Mouse (Mus musculus) CD4-positive, CD25-positive, alpha-beta regulatory T cell, adult 4 months (primary cell): ENCODE results near the gene Pea15a. TPM values are rescaled to one million over a fixed set of nuclear protein-coding genes. Genes with fewer than 3 reads are reported as not detected.
A peak's percentile ranks its signal among the peaks of the same experiment; 100 is the strongest.
"Not testable (repeated sequence)": the region's sequence is repeated elsewhere in the genome, so short reads cannot be mapped to it uniquely, and the experiment has no call there.

Experiments used
- ATAC-seq: one replicate; pipeline ENCODE4 v1.8.0; 2017
- polyA plus RNA-seq, 2 experiments: library from polyadenylated mRNA; unstranded; fragments of 100-300 nt; shearing (Covaris generic); gene quantifications; one replicate each; pipeline ENCODE4 v1.2.1; 2017

The Pea15a gene
- polyA plus RNA-seq: 10 to 100 TPM; 55.4 to 76.7 TPM

DNA sequence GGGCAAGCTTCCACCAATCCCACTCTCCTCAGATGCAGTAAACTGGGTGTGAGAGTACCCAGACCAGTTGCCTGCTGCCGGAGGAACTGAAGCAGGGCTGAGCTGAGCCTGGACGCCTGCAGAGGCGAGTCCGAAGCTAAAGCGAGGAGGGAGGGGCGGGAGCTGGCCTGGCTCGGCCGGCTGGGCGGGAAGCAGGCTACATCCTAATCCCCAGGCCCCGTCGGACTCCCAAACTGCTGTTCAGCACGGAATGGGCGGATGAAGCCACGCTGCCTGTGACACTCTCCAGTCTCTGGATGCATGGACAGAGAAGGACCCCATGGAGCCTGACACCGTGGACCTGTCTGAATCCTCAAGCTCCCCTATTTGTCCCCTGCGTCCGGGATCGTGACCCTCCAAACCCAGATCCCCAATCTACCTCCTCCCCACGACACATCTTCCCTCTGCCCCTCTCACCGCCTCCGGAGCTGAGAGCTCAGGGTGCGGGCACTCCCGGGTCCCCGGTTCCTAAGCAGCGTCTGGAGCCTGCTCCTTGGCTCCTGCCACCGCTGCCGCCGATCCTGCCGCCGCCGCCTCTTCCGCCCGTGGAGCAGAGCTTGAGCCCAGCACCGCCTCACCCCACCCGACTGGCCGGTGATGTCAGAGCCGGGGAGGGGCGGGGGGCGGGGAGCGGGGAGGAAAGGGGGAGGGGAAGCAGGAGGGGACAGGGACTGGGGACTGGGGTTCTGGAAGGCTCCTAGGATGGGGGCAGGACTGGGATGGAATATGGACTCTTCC is at the start of gene Pea15a:
Gene Pea15a, minus strand, starts transcription at position 664 of the 777 bp plus-strand sequence.
- peak; percentile 69 for ATAC-seq

DNA sequence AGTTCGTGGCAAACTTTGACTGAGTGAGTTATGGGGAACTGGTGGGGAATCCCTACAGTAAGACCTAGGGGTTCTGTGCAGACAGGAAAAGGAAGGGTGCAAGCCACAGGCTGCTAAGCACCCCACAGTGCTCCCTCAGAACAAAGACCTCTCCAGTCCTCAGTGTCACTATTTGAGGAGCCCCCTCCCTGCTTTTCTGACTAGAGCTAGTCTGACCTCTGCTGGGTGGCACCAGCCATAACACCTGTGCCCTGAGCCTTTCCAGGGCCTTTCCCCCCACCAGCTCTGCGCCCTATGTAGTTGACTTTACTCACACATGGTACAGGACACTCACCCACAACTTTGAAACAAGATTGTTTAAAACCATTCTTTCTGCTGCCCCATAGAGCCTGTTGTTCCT is 41.1 kb upstream of the Pea15a start:
- peak; percentile 62 for ATAC-seq

DNA sequence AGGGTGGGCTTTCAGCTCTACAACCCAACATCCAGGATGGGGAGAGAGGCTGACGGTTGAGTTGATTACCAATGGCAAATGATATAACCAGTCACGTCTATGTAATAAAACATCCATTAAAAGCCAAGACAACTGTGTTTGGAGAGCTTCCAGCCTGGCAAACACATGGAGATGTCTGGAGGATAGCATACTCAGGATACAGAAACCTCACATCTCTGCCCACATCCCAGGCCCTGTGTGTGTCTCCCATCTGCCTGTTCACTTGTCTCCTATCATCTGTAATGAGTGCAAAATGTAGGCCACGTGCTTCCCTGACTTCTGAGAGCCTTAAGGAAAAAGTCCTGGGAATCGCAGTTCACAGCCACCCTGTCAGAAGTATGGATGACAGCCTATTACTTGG is 40.6 kb upstream of the Pea15a start:
- ATAC-seq: no peak

DNA sequence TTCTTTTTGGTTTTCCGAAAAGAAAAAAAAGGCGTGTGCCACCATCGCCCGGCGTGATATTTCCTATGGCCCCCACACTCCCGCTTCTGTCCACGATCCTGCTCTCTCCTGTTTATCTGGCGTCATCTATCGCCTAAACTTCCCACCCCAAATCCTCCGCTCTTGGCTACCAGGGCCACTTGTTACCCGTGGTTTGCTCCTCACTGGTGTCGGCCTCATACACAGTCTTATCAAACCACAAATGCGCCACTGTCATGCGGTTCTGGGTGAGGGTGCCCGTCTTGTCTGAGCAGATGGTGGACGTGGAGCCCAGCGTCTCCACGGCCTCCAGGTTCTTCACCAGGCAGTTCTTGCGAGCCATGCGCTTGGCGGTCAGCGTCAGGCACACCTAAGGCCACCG is 38.0 kb upstream of the Pea15a start:
- not testable (repeated sequence) for ATAC-seq

DNA sequence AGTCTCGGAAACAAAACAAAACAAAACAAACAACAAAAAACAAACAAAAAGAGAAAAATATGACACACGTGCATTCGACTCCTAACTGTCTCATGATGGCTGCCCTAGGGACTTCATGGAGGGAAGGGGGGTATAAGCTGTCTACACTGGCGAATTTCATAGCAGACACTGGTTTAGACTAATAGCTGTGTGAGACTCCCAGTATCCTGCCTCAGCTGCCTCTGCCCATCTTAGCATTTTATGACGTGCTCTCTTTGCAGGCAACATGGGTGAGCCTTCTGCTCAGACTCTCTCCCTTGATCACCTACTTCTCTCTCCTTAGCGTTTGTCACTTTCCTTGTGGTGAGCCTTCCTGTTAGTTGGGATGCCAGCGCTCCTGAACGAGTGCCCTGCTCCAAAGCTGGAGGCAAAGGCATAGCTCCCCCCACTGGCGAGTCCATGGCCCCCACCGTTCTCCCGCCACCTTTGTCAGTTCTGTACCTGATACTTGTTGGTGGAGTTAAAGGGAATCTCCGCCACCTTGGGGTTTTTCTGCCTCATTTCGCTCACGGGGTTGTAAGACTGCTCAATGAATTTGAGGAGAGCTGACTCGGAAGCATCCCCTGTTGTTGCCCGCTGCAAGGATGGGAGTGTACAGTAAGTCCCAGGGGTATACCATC is 37.1 kb upstream of the Pea15a start:
- no peak for ATAC-seq

DNA sequence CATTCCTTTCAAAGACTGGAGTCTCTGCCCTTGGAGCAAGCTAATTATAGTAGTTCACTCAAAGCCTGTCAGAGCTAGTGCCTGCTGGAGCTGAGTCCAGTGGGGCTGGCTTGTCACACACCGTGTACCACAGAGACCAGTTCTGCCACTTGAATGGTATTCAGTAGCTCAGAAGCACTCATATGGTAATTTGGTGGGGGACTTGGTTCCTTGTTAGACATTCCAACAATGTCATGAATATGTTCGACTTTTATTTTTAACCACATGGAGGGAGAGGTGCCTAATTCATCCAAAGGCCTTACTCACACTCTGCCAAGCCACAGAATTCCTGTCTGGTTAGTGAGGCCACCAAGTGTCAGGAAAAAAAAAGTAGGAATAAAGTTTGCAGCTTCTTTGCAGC is 35.8 kb upstream of the Pea15a start:
- ATAC-seq: no peak

DNA sequence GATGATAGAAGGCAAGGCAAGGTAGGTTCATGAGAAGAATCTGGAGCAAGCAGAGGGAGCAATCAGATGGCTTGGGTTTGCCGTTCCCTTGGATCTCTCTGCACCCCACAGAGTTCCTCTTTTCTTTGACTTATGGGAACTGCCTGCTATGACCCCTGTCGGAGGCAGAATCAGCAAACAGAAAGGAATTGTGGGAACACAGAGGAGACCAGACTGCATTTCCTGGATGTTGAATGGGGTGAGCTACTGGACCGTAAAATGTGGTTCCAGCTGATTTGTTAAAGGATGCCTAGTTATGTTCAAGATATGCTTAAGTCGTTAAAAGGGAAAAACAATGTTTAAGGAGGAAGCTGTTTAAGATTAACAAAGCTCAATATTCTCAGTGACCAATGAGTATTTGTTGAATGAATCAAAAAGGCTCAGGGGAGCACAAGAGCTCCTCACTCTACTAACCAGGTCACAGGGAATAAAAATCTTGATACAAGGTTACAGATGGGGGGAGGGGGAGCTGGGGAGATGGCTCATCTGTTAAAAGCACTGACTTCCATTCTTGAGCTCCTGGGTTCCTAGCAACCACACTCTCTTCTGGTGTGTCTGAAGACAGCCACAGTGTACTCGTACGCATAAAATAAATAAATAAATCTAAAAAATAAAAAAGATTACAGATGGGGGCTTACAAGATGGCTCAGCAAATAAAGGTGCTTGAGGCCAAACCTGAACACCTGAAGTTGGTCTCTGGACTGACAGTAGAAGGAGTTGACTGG is 34.5 kb upstream of the Pea15a start:
- no peak for ATAC-seq

DNA sequence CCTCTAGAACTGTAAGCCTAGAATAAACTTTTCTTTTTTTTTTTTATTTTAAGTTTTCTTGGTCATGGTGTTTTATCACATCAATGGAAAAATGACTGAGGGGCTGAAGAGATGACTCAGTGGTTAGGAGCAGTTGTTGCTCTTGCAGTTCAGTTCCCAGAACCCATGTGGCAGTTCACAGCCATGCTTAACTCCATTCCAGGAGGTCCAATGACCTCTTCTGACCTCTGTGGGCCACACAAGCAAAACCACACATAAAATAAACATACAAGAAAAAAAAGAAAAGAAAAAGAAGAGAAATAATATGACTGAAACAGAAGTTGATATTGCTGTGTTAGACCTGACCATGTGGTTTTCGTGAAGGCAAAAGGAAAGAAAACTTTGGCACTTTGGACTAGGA is 22.6 kb upstream of the Pea15a start:
- no peak for ATAC-seq

DNA sequence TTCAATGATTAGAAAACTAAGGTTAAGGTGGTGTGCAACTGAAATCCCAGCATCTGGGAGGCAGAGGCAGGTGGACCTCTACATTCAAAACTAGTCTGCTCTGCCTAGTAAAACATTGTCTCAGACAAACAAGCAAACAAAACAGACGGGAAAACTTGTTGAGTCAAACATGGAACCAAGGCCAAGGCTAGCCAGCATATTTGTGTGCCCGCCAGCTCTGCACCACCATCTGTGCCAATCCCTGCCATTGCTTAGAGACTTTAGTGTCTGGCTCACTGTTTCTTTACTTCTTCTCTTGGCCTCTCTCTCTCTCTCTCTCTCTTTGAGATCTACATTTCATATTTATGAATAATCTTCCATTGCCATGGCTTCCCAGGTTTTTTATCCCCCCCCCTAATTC is 21.6 kb upstream of the Pea15a start:
- ATAC-seq: no peak

DNA sequence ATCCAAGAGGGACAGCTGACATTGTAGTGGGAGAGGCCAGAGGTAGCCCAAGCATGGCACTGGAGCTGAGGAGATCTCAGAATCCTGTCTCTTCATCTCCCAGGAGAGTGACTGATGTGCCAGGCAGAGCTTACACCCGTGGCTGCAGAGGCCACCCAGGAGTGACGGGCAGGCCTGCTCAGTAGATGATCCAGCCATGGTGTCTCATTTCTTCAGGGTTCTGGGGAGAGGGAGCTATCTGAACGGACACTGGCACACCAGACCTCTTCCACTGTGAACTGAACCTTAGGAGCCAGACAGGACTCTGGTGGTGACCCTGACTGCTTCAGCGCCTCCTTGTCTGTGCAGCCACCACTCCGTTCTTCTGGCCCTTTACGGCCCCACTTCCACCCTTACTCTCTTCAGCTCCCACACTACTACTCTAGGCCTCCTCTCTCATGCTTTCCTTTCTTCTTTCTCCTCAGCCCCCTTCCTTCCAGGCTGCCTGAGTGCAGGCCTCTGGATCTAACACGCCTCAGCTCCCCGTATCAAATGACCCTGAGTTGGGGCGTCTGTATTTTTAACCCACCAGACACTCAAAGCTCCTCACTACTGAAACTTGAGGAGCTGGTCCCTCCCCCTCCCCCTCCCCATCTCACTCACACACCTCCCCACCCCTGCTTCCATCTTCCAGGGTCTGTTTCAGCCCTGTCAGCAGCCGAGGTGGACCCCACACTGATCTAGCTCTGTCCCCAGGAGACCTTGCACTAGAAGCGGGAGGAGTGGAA is 14.9 kb upstream of the Pea15a start:
- no peak for ATAC-seq

DNA sequence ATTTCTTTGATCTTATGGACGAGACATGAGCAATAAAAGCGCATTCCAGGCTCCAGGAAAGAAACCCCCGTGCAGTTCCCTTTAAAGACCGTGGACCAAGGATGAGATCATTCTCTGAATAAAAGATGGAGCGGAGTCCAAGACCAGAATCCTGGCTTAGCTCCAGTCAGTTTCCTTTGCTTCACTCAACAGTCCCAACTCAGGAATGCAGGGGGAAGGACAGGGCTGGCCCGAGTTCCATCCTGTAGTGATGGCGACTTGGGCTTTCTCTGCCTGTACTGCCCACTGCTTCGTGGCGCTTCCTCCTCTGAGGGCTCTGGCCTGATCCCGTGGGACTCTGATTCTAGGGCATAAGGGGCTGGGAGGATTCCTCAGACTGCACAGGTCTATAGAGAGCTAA is 13.8 kb upstream of the Pea15a start:
- no peak for ATAC-seq

DNA sequence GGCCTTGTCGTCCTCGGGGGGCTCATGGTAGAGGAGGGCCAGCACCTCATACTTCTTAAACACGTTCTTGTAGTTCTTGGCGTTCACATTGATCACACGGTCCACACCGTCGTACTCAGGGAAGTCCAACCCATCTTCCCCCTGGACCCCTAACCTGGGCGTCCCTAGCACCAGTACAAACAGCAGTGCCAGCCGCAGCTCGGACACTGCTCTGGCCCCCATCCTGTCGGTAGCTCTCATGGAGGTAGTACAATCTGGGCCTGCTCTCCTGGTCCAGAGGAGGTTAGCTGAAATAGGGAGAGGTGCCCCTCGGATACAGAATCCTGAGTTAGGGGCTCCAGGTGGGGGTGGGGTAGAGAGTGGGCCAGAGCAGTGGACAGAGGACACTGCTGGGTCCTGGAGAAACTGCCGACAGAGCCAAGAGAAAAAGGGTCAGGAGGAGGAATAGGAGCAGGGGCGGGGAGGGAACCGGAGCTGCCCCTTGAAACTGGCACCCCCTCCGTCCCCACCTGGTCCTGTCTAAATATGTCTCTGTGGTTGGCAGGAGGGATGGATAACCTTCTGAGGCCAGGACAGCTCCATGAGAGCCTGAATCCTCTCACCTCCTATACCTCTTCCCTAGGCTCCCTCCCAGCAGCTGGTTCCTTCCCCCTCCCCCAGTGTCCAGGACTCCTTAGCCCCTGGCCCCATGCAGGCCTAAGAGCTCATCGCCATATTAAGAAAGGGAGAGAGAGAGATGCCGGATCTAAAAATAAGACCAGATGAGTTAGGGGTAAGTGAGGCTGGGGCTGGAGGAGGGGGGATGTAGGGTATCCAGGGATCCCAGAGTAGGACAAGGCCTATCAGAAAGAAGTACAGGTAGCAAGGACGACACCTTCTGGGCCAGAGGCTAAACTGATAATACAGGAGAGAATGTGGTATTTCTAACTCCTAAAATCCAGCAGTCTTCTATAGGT is 13.1 kb upstream of the Pea15a start, which contains the start of gene Casq1:
Gene Casq1, minus strand, starts transcription at position 418 of the 956 bp plus-strand sequence.
- no peak for ATAC-seq

DNA sequence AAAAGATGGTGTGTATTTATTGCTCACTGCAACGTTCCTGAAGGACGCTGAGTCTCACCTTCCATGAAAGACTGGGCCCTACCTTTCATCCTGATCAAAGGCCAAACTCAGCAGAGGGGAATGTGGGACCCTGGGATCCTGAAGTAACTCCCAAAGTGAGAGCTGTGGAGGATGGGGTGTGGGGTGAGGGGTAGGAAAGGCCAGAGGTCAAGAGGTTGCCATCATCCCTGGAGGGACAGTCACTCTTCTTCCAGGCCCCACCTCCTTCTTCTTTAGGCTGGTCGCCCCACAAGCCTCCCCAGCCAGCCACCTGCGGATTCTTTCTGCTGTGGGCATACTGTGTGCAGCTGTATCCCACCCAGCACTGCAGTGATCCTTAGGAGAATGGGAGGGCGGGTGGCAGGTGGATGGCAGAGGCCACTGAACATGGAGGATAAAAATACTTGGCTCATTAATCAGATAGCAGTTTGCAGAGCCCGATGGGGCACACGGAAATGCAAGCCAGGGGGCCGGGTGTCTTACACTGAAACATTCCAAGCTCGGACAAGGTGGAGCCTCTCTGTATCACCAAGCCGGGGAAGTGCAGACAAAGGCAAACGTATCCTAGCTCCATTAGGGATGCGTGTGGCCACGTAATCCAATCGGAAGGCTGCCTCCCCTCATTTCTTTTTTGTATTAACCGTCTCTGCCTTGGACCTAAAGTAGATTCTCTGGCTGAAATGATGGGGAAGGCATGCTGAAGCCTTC is 11.7 kb upstream of the Pea15a start:
- no peak for ATAC-seq

DNA sequence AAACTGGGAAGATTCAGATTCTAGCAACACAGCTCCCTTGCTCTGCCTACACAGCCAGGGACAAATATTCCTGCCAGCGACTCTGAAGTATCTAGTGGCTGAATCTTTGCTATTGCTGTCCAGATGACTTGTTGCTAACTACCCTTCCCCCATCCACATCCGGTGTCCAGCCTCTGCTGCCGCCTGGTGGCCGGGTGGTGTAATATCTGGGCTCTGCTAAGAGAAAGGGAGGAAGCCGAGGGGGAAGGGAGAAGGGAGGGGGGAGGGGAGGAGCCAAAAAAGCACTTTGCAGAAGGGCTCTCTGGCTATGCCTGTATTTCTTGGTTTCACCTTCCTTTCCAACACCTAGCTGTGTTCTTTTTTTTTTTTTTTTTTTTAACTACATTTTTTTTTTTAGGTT is 10.5 kb upstream of the Pea15a start:
- peak; percentile 96 for ATAC-seq

DNA sequence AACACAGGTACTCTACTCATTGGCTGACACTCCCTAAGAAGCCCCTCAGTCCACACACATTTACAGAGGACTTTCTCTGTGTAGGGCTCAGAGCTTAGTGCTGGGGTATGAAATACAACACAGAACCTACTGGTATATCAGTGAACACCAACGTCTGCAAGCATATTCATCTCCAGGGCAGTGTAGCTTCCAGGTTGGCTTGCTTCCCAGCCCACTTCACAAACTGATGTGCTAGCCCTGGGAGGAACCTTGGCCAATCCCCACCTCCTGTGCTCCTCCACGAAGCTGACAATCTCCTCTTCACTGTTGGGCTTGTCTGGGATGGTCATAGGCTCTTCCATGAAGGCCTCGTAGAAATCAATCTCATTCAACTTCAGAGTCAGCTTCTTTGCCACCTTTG is 8.1 kb upstream of the Pea15a start:
- ATAC-seq: no peak

DNA sequence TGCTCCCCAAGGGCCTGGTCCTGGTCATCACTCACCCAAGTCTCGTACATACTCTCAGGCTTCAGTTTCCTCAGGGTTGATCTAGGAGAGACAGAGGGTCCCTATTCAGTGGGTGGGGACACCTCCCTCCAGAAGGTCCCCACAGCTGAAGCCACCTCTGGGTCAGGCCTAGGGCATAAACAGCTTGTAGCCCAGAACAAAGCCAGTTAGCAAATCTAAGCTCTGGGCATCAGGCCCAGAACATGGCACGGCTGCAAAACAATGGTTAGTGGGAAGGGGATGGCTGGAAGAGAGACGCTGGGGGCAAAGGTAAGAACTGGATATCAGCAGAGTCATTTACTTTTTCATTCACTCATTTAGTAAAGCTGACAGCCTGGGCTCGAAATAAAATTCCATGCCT is 7.2 kb upstream of the Pea15a start:
- ATAC-seq: no peak

DNA sequence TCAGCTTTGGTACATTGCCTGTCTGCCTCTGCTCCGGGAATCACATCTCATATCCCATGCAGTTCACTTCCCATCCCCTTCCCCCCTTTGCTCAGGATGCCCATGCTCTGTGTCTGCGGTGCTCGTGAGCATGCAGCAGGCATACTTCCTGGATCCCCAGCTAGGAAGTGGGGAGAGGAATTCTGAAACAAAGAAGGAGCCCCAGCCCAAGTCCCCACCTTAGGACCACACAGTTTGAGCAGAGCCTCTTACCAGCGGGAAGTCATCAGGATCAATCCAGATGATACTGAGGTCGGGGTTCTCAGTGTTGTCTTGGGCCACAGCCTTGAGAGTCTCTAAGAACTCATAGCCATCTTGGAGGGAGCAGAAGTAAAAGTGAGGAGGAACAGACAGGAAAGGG is 6.2 kb upstream of the Pea15a start:
- no peak for ATAC-seq

DNA sequence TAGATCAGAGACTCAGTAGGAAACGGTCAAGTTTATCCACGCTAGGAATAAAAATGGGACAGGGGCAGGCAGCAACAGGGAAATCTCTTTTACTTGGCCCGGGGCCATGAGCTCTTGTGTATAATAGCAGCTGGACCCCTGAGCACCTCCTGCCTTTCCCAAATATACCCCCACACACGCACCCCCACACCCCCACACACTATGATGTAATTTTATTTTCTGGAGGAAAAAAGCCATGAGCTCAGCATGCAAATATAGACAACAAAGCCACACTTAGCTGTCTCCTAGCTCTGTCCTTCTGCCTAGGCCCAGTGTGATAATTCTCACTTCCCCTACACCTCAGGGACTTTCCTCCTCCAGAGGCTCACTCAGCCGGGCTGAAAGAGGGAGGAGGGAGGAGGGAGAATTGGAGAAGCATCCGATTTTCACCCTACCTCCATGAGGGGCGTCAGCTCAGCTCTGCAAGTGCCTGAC is 544 bp upstream of the Pea15a start:
- ATAC-seq: no peak

DNA sequence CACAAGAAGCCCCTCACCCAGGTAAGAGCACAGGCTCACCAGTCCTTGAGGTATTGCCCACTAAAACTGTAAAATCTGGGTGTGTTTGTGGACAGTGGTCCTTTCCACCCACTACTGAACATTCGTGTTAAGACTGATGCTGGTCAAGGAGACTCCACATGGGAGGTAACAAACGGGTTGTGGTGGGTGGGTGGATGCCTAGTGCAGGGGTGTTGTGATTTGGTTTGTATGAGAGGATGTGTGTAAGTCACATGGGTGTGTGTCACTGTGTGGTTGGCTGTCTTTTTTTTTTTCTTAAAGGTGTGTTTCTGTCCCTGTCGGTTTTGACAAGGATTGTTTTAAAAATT is 890 bp downstream of the Pea15a start:
- ATAC-seq: peak; percentile 87

DNA sequence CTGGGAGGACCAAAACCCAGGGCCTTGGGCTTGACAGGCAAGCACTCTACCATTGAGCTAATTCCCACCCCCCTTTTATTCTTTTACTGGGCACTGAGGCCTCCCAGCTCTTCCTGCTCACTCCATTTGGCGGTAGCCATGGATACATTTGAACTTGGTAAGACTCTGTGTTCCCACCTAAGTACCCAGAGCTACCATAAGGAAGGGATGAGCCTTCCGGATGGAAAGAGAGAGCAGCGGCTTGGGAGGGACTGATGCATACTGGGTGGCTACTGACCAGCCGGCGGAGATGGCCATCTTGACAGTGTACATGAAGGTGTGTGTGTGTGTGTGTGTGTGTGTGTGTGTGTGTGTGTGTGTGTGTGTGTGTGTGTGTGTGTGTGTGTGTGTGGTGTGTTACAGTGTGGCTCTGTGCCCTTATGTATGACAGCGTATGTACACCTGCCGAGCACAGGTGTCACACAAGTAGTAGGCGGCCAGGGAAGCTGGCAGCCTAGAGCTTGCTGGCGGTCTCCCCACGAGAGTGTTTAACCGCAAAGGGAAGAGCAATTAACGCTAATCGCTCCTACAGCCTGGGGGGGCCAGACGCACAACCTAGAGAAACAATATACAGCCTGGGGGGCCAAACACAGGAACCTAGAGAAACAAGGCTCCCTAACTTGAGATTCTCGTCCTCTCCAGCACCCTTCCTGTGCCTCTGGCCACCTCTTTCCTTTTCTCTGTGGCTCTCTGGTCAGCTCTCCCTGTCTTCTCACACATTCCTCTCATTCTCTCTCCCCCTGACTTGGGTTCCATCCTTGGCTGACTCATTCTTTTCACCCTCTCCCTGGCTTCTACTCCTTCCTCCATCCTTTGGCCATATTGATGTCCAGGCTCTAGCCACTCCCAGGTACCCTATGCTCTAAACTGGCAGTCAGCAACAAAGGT is 1.5 kb downstream of the Pea15a start:
- no peak for ATAC-seq
